Mouse (Mus musculus): Measurements from ENCODE around the gene Ndufb5. TPM values are rescaled to one million over a fixed set of nuclear protein-coding genes. Genes with fewer than 3 reads are reported as not detected.

Ndufb5 gene
- polyA plus RNA-seq, 1 experiment from 2014 or later = 322 TPM

DNA sequence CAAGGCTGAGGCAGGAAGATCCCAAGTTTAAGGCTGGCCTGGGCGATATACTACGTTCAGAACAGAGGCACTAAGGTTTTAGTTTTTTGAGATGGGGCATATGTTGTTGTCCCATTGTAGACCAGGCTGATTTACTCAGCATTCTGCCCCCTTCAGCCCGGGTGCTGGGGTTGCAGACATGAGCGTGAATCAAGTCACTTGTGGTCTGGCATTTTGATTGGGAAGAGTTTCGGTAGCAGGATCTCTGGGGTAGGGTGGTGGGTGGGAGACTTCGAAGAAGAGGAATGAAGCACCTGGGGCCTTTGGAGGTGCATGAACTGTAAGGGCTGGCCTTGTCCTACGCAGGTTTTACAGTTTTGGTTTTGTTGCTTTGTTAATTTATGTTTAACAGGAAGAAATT is 12.6 kb upstream of the Ndufb5 start:
- H3K27me3 ChIP-seq (ENCODE audit: control insufficient read depth, insufficient read depth, low read length) = no peaks in the 10 kb centered on the region
- H3K4me2 ChIP-seq (replicated peaks; ENCODE audit: low read depth) = no peak overlapping the region
- no peak overlapping the region for H3K27ac ChIP-seq (replicated peaks)
- WGBS = 88% methylated on average over 7 of the region's 7 CpGs
- H3K9me3 ChIP-seq (ENCODE audit: control insufficient read depth, low read length) = no peaks in the 10 kb centered on the region
- no peak for DNase-seq (ENCODE audit: low spot score)
- TF ChIP-seq EP300 (optimal IDR thresholded peaks at IDR 0.05) (no peak), CTCF (IDR thresholded peaks at IDR 0.05; ENCODE audit: low read depth) (no peak)
- ATAC-seq (ENCODE audit: low FRiP score, low TSS enrichment) = no peak
- no peak overlapping the region for H3K9ac ChIP-seq (ENCODE audit: low read length)
- no peak overlapping the region for H3K4me3 ChIP-seq (ENCODE audit: low read depth, low read length)
- peaks cover 28% of the 10 kb centered on the region for H3K36me3 ChIP-seq (ENCODE audit: control insufficient read depth, insufficient read depth, low read length)
- H3K4me1 ChIP-seq (replicated peaks; ENCODE audit: control insufficient read depth, insufficient read depth) = no peaks in the 10 kb centered on the region

DNA sequence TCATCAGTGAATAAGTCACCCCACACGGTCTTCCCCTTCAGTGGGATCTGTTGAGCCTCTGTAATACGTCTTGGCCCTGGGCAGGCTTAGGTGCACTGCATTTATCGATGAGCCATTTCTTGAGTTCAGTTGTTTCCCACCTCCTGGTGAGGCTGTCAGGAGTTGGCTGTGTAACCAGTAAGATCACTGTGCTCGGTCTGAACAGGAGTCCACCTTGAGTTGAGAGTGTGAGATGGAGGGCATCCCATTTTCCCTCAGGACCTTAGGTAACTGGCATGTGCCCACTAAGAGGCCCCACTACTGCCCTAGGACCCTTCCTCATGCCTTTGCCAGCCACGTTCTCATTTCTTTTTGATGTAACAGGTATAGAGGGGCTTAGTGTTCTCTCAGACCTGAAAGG is 10.8 kb upstream of the Ndufb5 start:
- no peak for DNase-seq (ENCODE audit: low spot score)
- 86% methylated on average over 5 of the region's 5 CpGs for WGBS
- peaks cover 29% of the 10 kb centered on the region for H3K36me3 ChIP-seq (ENCODE audit: control insufficient read depth, insufficient read depth, low read length)

DNA sequence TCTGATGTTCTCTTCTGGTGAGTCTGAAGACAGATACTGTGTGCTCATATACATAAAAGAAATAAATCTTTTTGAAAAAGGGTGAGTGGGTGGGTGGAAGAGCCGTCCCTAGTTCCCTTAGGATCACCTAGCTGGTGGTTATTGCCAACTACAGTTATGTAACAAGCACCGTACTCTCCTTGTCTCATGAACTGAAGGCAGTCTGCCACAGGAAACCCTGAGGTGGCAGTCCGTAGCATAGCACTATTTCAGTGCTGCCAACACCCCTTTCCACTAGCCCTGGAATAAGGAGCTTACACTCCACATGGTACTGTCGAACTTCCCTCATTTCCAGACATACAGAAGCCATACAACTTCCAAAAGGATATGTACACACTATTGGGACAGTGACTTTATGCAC is 8.9 kb upstream of the Ndufb5 start:
- no peak overlapping the region for H3K4me2 ChIP-seq (replicated peaks; ENCODE audit: low read depth)
- H3K36me3 ChIP-seq (ENCODE audit: control insufficient read depth, insufficient read depth, low read length) = peaks cover 35% of the 10 kb centered on the region
- no peak overlapping the region for H3K9ac ChIP-seq (ENCODE audit: low read length)
- no peaks in the 10 kb centered on the region for H3K4me1 ChIP-seq (replicated peaks; ENCODE audit: control insufficient read depth, insufficient read depth)
- WGBS = 89% methylated on average over 4 of the region's 4 CpGs
- no peak overlapping the region for H3K4me3 ChIP-seq (ENCODE audit: low read depth, low read length)
- DNase-seq (ENCODE audit: low spot score) (no peak), ATAC-seq (ENCODE audit: low FRiP score, low TSS enrichment) (no peak)
- H3K27ac ChIP-seq (replicated peaks) = no peak overlapping the region
- TF ChIP-seq CTCF (IDR thresholded peaks at IDR 0.05; ENCODE audit: low read depth) = no peak
- no peak for TF ChIP-seq EP300 (optimal IDR thresholded peaks at IDR 0.05)
- no peaks in the 10 kb centered on the region for H3K9me3 ChIP-seq (ENCODE audit: control insufficient read depth, low read length)
- H3K27me3 ChIP-seq (ENCODE audit: control insufficient read depth, insufficient read depth, low read length) = no peaks in the 10 kb centered on the region

More for the DNA sequence above, 10.8 kb upstream of the Ndufb5 start:
- Histone ChIP-seq H3K4me1 (replicated peaks; ENCODE audit: control insufficient read depth, insufficient read depth) (no peaks in the 10 kb centered on the region), H3K9me3 (ENCODE audit: control insufficient read depth, low read length) (no peaks in the 10 kb centered on the region), H3K4me2 (replicated peaks; ENCODE audit: low read depth) (no peak overlapping the region), H3K27me3 (ENCODE audit: control insufficient read depth, insufficient read depth, low read length) (no peaks in the 10 kb centered on the region), H3K4me3 (ENCODE audit: low read depth, low read length) (no peak overlapping the region), H3K9ac (ENCODE audit: low read length) (no peak overlapping the region), H3K27ac (replicated peaks) (no peak overlapping the region)
- ATAC-seq (ENCODE audit: low FRiP score, low TSS enrichment) = no peak
- TF ChIP-seq EP300 (optimal IDR thresholded peaks at IDR 0.05) (no peak), CTCF (IDR thresholded peaks at IDR 0.05; ENCODE audit: low read depth) (no peak)

DNA sequence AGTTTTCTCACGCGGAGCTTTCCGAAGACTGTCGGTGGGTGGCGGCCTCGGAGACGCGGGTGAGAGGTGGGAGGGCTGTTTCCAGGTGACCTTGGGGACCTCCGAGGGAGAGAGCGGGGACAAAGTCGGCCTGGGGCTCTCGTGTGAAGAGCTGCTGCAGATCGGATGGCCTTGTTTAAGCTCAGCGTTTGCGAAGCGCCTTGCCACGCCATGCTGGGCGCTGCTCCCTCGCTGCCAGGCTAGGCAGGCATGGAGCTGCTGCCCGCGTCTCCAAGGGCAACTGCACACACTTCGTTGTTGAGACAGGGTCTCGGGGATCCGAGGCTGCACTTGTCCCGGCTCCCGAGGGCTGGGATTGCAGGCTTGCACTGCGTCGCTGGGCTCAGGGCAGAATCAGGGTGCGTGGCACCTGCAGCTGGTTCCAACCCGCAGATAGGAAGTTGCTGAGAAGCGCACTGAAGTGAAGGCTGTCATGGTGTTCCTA is 424 bp downstream of the Ndufb5 start, which contains the start of gene Mrpl47:
Gene Mrpl47, minus strand, starts transcription at position 434 of the 484 bp plus-strand sequence.
- Histone ChIP-seq H3K27ac (replicated peaks) (peak within 1 kb of the TSS; percentile 83), H3K36me3 (ENCODE audit: control insufficient read depth, insufficient read depth, low read length) (0 out of 2 replicates have a peak, but pooled peaks cover 8% of the 10 kb centered on the region), H3K9me3 (ENCODE audit: control insufficient read depth, low read length) (no peaks in the 10 kb centered on the region), H3K9ac (ENCODE audit: low read length) (peak within 1 kb of the TSS; percentile 77), H3K4me3 (ENCODE audit: low read depth, low read length) (peak within 1 kb of the TSS; percentile 89), H3K4me2 (replicated peaks; ENCODE audit: low read depth) (peak within 1 kb of the TSS; percentile 95), H3K4me1 (replicated peaks; ENCODE audit: control insufficient read depth, insufficient read depth) (no peaks in the 10 kb centered on the region), H3K27me3 (ENCODE audit: control insufficient read depth, insufficient read depth, low read length) (no peaks in the 10 kb centered on the region)
- 1% methylated on average over 31 of the region's 31 CpGs for WGBS
- no peak for DNase-seq (ENCODE audit: low spot score)
- ATAC-seq (ENCODE audit: low FRiP score, low TSS enrichment) = peak; percentile 49; the same call in 1 of the 2 replicates
- TF ChIP-seq CTCF (IDR thresholded peaks at IDR 0.05; ENCODE audit: low read depth) (no peak; the same call in 1 of the 2 replicates), EP300 (optimal IDR thresholded peaks at IDR 0.05) (no peak)

DNA sequence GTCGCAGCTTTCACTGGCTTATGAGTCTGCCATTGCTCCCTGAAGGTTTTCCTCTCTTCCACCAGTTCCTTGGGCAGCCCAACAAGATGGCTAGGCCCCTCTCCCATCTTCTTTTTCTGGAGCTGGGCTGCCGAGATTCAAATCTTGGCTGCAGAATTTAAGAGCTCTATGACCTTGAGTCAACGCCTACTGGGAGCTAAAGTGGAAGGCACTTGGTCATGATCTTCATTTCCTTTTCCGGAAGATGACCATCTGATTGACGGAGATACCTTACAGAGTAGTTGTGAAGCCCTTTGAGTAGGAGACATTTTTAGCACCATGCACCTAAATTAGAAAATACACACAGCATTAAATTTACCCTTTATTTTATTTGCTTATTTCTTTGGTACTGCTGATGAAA is 1.8 kb downstream of the Ndufb5 start:
- no peak for TF ChIP-seq CTCF (IDR thresholded peaks at IDR 0.05; ENCODE audit: low read depth)
- no peak for TF ChIP-seq EP300 (optimal IDR thresholded peaks at IDR 0.05)
- H3K9ac ChIP-seq (ENCODE audit: low read length) = no peak overlapping the region
- no peak overlapping the region for H3K27ac ChIP-seq (replicated peaks)
- ATAC-seq (ENCODE audit: low FRiP score, low TSS enrichment) = no peak
- H3K4me1 ChIP-seq (replicated peaks; ENCODE audit: control insufficient read depth, insufficient read depth) = no peaks in the 10 kb centered on the region
- WGBS = 91% methylated on average over 5 of the region's 5 CpGs
- no peak for DNase-seq (ENCODE audit: low spot score)
- H3K4me3 ChIP-seq (ENCODE audit: low read depth, low read length) = no peak overlapping the region
- H3K4me2 ChIP-seq (replicated peaks; ENCODE audit: low read depth) = no peak overlapping the region
- H3K9me3 ChIP-seq (ENCODE audit: control insufficient read depth, low read length) = no peaks in the 10 kb centered on the region
- no peaks in the 10 kb centered on the region for H3K27me3 ChIP-seq (ENCODE audit: control insufficient read depth, insufficient read depth, low read length)
- H3K36me3 ChIP-seq (ENCODE audit: control insufficient read depth, insufficient read depth, low read length) = 0 out of 2 replicates have a peak, but pooled peaks cover 2% of the 10 kb centered on the region

DNA sequence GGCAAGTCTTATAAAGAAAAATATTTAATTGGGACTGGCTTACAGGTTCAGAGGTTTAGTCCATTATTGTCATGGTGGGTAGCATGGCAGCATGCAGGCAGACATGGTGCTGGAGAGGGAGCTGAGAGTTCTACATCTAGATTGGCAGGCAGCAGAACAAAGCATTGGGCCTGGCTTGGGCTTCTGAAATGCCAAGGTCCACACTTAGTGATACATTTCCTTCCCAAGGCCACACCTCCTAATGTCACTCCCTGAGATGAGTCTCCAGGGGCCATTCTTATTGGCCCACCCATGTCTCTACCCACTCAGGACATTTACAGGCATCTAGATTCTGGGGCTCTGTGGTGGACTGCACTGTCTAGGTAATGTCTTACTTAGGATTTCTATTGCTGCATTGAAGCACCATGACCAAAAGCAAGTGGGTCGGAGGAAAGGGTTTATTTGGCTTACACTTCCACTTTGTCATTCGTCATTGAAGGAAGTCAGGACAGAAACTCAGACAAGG is 5.5 kb downstream of the Ndufb5 start:
- H3K9me3 ChIP-seq (ENCODE audit: control insufficient read depth, low read length) = no peaks in the 10 kb centered on the region
- TF ChIP-seq EP300 (optimal IDR thresholded peaks at IDR 0.05) (no peak), CTCF (IDR thresholded peaks at IDR 0.05; ENCODE audit: low read depth) (no peak)
- no peak overlapping the region for H3K27ac ChIP-seq (replicated peaks)
- no peak overlapping the region for H3K9ac ChIP-seq (ENCODE audit: low read length)
- 0 out of 2 replicates have a peak, but pooled peaks cover 5% of the 10 kb centered on the region for H3K36me3 ChIP-seq (ENCODE audit: control insufficient read depth, insufficient read depth, low read length)
- H3K27me3 ChIP-seq (ENCODE audit: control insufficient read depth, insufficient read depth, low read length) = no peaks in the 10 kb centered on the region
- no peaks in the 10 kb centered on the region for H3K4me1 ChIP-seq (replicated peaks; ENCODE audit: control insufficient read depth, insufficient read depth)
- H3K4me3 ChIP-seq (ENCODE audit: low read depth, low read length) = no peak overlapping the region
- no peak overlapping the region for H3K4me2 ChIP-seq (replicated peaks; ENCODE audit: low read depth)
- ATAC-seq (ENCODE audit: low FRiP score, low TSS enrichment) = no peak
- DNase-seq (ENCODE audit: low spot score) = no peak
- WGBS = 59% methylated on average over 2 of the region's 2 CpGs

All from stomach, postnatal 0 days (tissue).